Mouse (Mus musculus): ENCODE results near the gene Efcc1. TPM values are rescaled to one million over a fixed set of nuclear protein-coding genes. Genes with fewer than 3 reads are reported as not detected.

Efcc1 gene
- polyA plus RNA-seq, 1 experiment from 2014 or later: 1.5 TPM

DNA sequence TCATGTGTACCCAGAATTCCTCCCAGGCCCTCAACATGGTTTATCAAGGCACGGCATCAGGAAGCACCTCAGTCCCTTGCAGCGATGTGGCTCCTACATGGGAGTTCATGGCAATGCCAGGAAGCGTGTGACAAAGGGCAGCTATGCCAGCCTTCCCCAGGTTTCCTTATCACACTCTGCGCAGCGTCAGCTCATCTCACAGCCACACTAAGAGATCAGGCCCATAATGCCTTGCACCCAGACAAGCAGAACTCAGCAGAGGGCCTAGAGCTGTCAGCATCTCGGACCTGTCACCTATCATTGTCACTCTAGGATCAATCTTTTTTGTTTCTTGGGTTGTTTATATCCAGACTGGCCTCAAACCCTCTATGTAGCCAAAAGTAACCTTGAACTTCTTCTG is 68.9 kb downstream of the Efcc1 start:
- Histone ChIP-seq H3K36me3 (ENCODE audit: control insufficient read depth, insufficient read depth, low read length) (no peaks in the 10 kb centered on the region), H3K4me1 (replicated peaks; ENCODE audit: control insufficient read depth, insufficient read depth, low read length) (no peaks in the 10 kb centered on the region; the same call in 1 of the 2 replicates), H3K4me3 (ENCODE audit: low read depth, low read length) (no peak overlapping the region), H3K9me3 (ENCODE audit: control insufficient read depth, low read length) (no peaks in the 10 kb centered on the region), H3K27ac (ENCODE audit: low read depth, low read length) (no peak overlapping the region), H3K27me3 (ENCODE audit: control insufficient read depth, insufficient read depth, low read length) (no peaks in the 10 kb centered on the region), H3K4me2 (ENCODE audit: low read depth, low read length, severe bottlenecking) (no peak overlapping the region), H3K9ac (ENCODE audit: low read length) (no peak overlapping the region)
- WGBS: 89% methylated on average over 6 of the region's 6 CpGs
- DNase-seq (ENCODE audit: low spot score) (no peak), ATAC-seq (replicated peaks; ENCODE audit: low FRiP score) (no peak)

DNA sequence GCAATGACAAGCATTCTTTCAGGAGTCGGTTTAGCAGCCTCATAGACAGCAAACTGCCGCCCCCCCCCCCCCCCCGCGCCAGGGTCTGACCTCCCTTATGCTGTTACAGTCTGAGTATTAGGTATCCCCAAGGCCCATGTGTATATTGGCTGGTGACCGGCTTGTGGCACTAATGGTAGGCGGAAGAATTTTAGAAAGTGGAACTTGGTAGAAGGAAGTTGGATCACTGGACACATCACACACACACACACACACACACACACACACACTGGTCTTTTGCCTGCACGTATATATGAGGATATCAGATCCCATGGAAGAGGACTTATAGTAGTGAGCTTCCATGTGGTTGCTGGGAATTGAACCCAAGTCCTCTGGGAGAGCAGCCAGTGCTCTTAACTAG is 71.8 kb downstream of the Efcc1 start:
- H3K36me3 ChIP-seq (ENCODE audit: control insufficient read depth, insufficient read depth, low read length): no peaks in the 10 kb centered on the region
- H3K9me3 ChIP-seq (ENCODE audit: control insufficient read depth, low read length): no peaks in the 10 kb centered on the region
- no peaks in the 10 kb centered on the region for H3K4me1 ChIP-seq (replicated peaks; ENCODE audit: control insufficient read depth, insufficient read depth, low read length)
- ATAC-seq (replicated peaks; ENCODE audit: low FRiP score) (no peak), DNase-seq (ENCODE audit: low spot score) (no peak)
- no peak overlapping the region for H3K9ac ChIP-seq (ENCODE audit: low read length)
- no peak overlapping the region for H3K4me2 ChIP-seq (ENCODE audit: low read depth, low read length, severe bottlenecking)
- H3K27ac ChIP-seq (ENCODE audit: low read depth, low read length): no peak overlapping the region
- H3K4me3 ChIP-seq (ENCODE audit: low read depth, low read length): no peak overlapping the region
- 89% methylated on average over 7 of the region's 7 CpGs for WGBS
- no peaks in the 10 kb centered on the region for H3K27me3 ChIP-seq (ENCODE audit: control insufficient read depth, insufficient read depth, low read length)

DNA sequence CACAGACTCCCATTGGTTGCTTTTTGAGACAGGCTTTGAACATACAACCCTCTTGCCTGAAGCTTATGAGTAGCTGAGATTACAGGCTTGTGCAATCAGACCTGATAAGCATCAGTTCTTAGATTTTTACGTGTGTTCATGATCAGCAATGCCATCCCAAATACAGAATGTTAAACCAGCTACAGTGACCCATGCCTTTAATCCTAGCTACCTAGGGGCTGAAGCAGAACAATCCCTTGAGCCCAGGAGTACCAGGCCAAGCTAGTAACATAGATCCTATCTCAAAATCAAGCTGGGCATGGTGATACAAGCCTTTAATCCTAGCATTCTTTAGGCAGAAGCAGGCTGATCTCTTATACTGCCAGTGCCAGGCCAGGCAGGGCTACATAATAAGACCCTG is 73.4 kb downstream of the Efcc1 start:
- no peak for DNase-seq (ENCODE audit: low spot score)
- ATAC-seq (replicated peaks; ENCODE audit: low FRiP score): no peak
- H3K9ac ChIP-seq (ENCODE audit: low read length): no peak overlapping the region
- no peak overlapping the region for H3K27ac ChIP-seq (ENCODE audit: low read depth, low read length)
- no peaks in the 10 kb centered on the region for H3K9me3 ChIP-seq (ENCODE audit: control insufficient read depth, low read length)
- no peaks in the 10 kb centered on the region for H3K27me3 ChIP-seq (ENCODE audit: control insufficient read depth, insufficient read depth, low read length)
- WGBS: 73% methylated on average over 1 of the region's 1 CpGs
- no peak overlapping the region for H3K4me2 ChIP-seq (ENCODE audit: low read depth, low read length, severe bottlenecking)
- no peak overlapping the region for H3K4me3 ChIP-seq (ENCODE audit: low read depth, low read length)
- H3K36me3 ChIP-seq (ENCODE audit: control insufficient read depth, insufficient read depth, low read length): no peaks in the 10 kb centered on the region
- no peaks in the 10 kb centered on the region for H3K4me1 ChIP-seq (replicated peaks; ENCODE audit: control insufficient read depth, insufficient read depth, low read length)

DNA sequence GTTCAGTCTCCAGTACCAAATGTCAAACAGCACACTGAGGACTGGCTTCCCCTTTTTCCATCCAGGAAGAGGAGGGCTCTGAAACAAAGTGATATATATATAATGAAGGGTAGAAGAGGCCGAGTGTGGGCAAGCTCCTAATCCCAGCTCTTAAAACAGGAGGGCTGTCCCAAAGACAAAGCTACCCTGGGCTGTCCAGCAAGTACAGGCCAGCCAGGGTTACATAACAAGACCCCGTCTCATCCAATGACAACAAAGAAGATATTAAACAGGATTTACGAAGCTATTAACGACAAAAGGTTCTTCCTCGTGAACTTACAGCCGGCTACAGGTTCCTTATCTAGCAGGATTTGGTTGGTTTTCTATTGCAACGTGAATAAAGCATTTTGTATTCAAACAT is 74.2 kb downstream of the Efcc1 start:
- H3K9ac ChIP-seq (ENCODE audit: low read length): no peak overlapping the region
- no peaks in the 10 kb centered on the region for H3K9me3 ChIP-seq (ENCODE audit: control insufficient read depth, low read length)
- H3K4me1 ChIP-seq (replicated peaks; ENCODE audit: control insufficient read depth, insufficient read depth, low read length): no peaks in the 10 kb centered on the region
- 82% methylated on average over 7 of the region's 7 CpGs for WGBS
- H3K36me3 ChIP-seq (ENCODE audit: control insufficient read depth, insufficient read depth, low read length): no peaks in the 10 kb centered on the region
- no peak overlapping the region for H3K4me3 ChIP-seq (ENCODE audit: low read depth, low read length)
- no peak for DNase-seq (ENCODE audit: low spot score)
- H3K4me2 ChIP-seq (ENCODE audit: low read depth, low read length, severe bottlenecking): no peak overlapping the region
- no peaks in the 10 kb centered on the region for H3K27me3 ChIP-seq (ENCODE audit: control insufficient read depth, insufficient read depth, low read length)
- ATAC-seq (replicated peaks; ENCODE audit: low FRiP score): no peak
- no peak overlapping the region for H3K27ac ChIP-seq (ENCODE audit: low read depth, low read length)

DNA sequence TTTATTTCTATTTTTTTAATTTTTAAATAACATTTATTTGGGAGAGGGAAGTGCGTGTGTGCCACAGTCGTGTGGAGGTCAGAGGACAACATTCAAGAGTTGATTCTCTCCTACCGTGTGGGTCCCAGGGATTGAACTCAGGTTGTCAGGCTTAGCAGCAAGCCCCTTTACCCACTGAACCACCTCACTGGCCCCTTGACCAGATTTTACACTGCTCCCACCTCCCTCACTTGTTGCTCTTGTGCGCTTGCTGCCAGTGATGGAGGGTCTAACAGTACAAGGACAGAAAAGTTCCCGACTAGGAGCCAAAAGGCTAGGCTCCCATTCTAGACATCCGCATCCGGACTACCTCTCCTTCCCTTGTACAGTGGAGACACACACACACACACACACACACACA is 74.8 kb downstream of the Efcc1 start:
- ATAC-seq (replicated peaks; ENCODE audit: low FRiP score) (no peak), DNase-seq (ENCODE audit: low spot score) (no peak)
- Histone ChIP-seq H3K4me1 (replicated peaks; ENCODE audit: control insufficient read depth, insufficient read depth, low read length) (no peaks in the 10 kb centered on the region), H3K27me3 (ENCODE audit: control insufficient read depth, insufficient read depth, low read length) (no peaks in the 10 kb centered on the region), H3K4me3 (ENCODE audit: low read depth, low read length) (no peak overlapping the region), H3K36me3 (ENCODE audit: control insufficient read depth, insufficient read depth, low read length) (no peaks in the 10 kb centered on the region), H3K9ac (ENCODE audit: low read length) (no peak overlapping the region), H3K4me2 (ENCODE audit: low read depth, low read length, severe bottlenecking) (no peak overlapping the region), H3K27ac (ENCODE audit: low read depth, low read length) (no peak overlapping the region), H3K9me3 (ENCODE audit: control insufficient read depth, low read length) (no peaks in the 10 kb centered on the region)
- 93% methylated on average over 7 of the region's 7 CpGs for WGBS

Other genes starting within 250 kb of the Efcc1 start
- 2.0 and 2.7 TPM in 2 replicates for gene Arhgap25, start 197.6 kb upstream of the Efcc1 start, polyA plus RNA-seq (2014; fragmentation: Nextera tagmentation; extraction: Ambion mirVana)
- gene Prokr1, start 140.1 kb upstream of the Efcc1 start, polyA plus RNA-seq (2014; fragmentation: Nextera tagmentation; extraction: Ambion mirVana): 6.4 and 7.1 TPM in 2 replicates
- 13.6 and 15.1 TPM in 2 replicates for gene Aplf, start 58.7 kb upstream of the Efcc1 start, polyA plus RNA-seq (2014; fragmentation: Nextera tagmentation; extraction: Ambion mirVana)
- gene Gp9, start 47.2 kb downstream of the Efcc1 start, polyA plus RNA-seq (2014; fragmentation: Nextera tagmentation; extraction: Ambion mirVana): 2.5 and 2.8 TPM in 2 replicates
- gene Rab43, start 81.3 kb downstream of the Efcc1 start, polyA plus RNA-seq (2014; fragmentation: Nextera tagmentation; extraction: Ambion mirVana): 9.4 and 9.7 TPM in 2 replicates
- 2.7 and 5.0 TPM in 2 replicates for gene Gm45140, start 104.9 kb downstream of the Efcc1 start, polyA plus RNA-seq (2014; fragmentation: Nextera tagmentation; extraction: Ambion mirVana)
- 64.0 and 73.8 TPM in 2 replicates for gene Isy1, start 107.9 kb downstream of the Efcc1 start, polyA plus RNA-seq (2014; fragmentation: Nextera tagmentation; extraction: Ambion mirVana)
- 1,299 and 1,307 TPM in 2 replicates for gene Cnbp, start 120.2 kb downstream of the Efcc1 start, polyA plus RNA-seq (2014; fragmentation: Nextera tagmentation; extraction: Ambion mirVana)
- 142 and 146 TPM in 2 replicates for gene Copg1, start 156.9 kb downstream of the Efcc1 start, polyA plus RNA-seq (2014; fragmentation: Nextera tagmentation; extraction: Ambion mirVana)
- 56.9 and 59.0 TPM in 2 replicates for gene Hmces, start 183.1 kb downstream of the Efcc1 start, polyA plus RNA-seq (2014; fragmentation: Nextera tagmentation; extraction: Ambion mirVana)

Data from forebrain, embryonic 11.5 days (tissue).